Mouse (Mus musculus) ES-Bruce4 (cell line): ENCODE data around the gene Lrrtm1. TPM values are rescaled to one million over a fixed set of nuclear protein-coding genes. Genes with fewer than 3 reads are reported as not detected.

Experiments used
- H3K27ac ChIP-seq: 2 replicates; pipeline ENCODE4 v1.5.1; 2012; ENCODE audit warnings: low read length, inconsistent platforms; ENCODE audit not compliant: insufficient read depth
- H3K27me3 ChIP-seq: 2 replicates; pipeline ENCODE4 v1.6.1; 2012; ENCODE audit warnings: mild to moderate bottlenecking, low read length, inconsistent platforms; ENCODE audit not compliant: control insufficient read depth, poor library complexity, insufficient read depth, severe bottlenecking
- H3K36me3 ChIP-seq: 2 replicates; pipeline ENCODE4 v1.6.1; 2012; ENCODE audit warnings: inconsistent platforms, mild to moderate bottlenecking, low read length, moderate library complexity; ENCODE audit not compliant: control insufficient read depth, poor library complexity, insufficient read depth, severe bottlenecking
- H3K4me1 ChIP-seq: one replicate; pipeline ENCODE4 v1.8.1; 2011; ENCODE audit warnings: low read length; ENCODE audit not compliant: control insufficient read depth, insufficient read depth
- H3K4me3 ChIP-seq: 2 replicates; pipeline ENCODE4 v1.5.1; 2011; ENCODE audit warnings: low read depth, mild to moderate bottlenecking, low read length
- H3K9ac ChIP-seq: 2 replicates; pipeline ENCODE4 v1.6.1; 2012; ENCODE audit warnings: low read depth, mild to moderate bottlenecking, inconsistent platforms; ENCODE audit not compliant: poor library complexity, severe bottlenecking
- H3K9me3 ChIP-seq: replicated peaks from 2 replicates; pipeline ENCODE4 v1.6.1; 2012; ENCODE audit warnings: mild to moderate bottlenecking, low read length, inconsistent platforms; ENCODE audit not compliant: control insufficient read depth, poor library complexity, insufficient read depth, severe bottlenecking
- CTCF ChIP-seq: IDR thresholded peaks from one replicate; pipeline ENCODE4 v1.8.1; 2011; ENCODE audit warnings: low read depth, low read length
- EP300 ChIP-seq: IDR thresholded peaks from 2 replicates; pipeline ENCODE4 v1.6.1; 2011; ENCODE audit warnings: low read depth, low read length; ENCODE audit not compliant: insufficient read depth
- POLR2A ChIP-seq: IDR thresholded peaks from one replicate; pipeline ENCODE4 v1.8.1; 2011; ENCODE audit warnings: low read length; ENCODE audit not compliant: insufficient read depth
- polyA plus RNA-seq: library from polyadenylated mRNA; stranded (reverse); fragments of >200 nt; gene quantifications from 2 replicates; pipeline ENCODE4 v1.2.4, GENCODE M21; 2011; ENCODE audit warnings: low read depth; ENCODE audit not compliant: missing spikeins, insufficient read depth, insufficient read length

The Lrrtm1 gene
- polyA plus RNA-seq, 1 experiment = not detected

DNA sequence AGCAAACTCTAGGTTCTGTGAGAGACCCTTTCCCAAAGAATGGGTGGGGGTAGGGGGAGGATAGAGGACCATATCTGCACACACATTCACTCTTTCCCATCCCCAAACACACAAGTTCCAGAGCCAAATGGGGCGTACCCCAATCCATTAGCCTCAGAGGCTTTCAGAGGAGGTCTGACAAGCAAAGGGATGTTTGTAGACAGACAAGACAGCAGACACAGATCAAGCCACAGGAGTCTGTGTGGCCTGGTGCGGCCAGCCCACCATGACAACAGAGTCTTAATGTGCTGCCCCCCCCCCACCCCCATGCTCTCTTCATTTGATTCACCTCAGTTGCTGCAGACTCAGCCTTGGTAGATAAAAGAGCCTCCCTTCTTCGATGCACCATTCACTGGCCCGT, 27.2 kb upstream of the Lrrtm1 start:
- no peak overlapping the region for H3K9ac ChIP-seq
- no peaks in the 10 kb centered on the region for H3K36me3 ChIP-seq
- no peaks in the 10 kb centered on the region for H3K9me3 ChIP-seq
- no peak overlapping the region for H3K4me3 ChIP-seq
- no peaks in the 10 kb centered on the region for H3K27me3 ChIP-seq
- H3K4me1 ChIP-seq = no peaks in the 10 kb centered on the region
- TF ChIP-seq EP300 = no peak
- no peak overlapping the region for H3K27ac ChIP-seq

DNA sequence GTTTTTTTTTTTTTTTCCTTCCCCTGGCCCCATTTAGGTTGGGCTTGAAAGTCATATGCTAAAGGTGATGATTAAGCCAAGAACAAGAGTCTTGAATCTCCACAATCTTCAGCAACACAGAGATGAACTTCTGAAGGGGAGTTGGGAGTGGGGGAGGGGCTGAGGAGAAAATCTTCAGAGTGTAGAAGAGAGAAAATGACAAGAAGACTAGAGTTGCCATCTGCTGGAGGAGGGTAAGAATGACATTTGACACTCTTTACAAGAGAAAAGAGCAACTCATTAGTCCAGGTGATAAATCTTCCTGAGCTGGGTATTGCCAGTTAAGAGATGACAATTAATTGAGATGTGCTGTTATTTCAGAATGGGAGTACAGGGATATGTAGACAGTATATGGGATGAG, 23.6 kb upstream of the Lrrtm1 start:
- Histone ChIP-seq H3K36me3 (no peaks in the 10 kb centered on the region), H3K27ac (no peak overlapping the region), H3K9me3 (no peaks in the 10 kb centered on the region), H3K9ac (no peak overlapping the region), H3K4me3 (no peak overlapping the region), H3K4me1 (no peaks in the 10 kb centered on the region), H3K27me3 (no peaks in the 10 kb centered on the region)
- TF ChIP-seq EP300 = no peak
- TF ChIP-seq POLR2A = no peak
- TF ChIP-seq CTCF = no peak

DNA sequence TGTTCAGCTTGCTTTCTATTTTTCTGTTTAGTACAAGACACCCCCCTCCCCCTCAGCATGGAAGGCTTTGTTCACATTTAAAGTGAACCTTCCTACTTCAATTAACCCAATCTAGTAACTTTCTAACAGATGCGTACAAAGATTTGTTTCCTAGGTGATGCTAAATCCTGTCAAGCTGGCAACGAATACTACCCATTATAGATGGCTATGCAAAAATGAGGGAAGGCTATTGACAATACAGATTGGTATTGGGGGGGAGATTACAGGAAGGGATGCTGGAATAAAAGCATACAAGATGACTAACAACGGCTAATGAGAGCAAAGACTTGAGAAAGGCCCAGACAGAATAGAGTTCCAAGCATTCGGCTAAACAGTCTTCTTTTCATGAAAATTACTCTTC, 21.7 kb upstream of the Lrrtm1 start:
- H3K9me3 ChIP-seq = no peaks in the 10 kb centered on the region
- TF ChIP-seq POLR2A (no peak), EP300 (no peak), CTCF (no peak)
- H3K9ac ChIP-seq = no peak overlapping the region
- no peaks in the 10 kb centered on the region for H3K4me1 ChIP-seq
- no peak overlapping the region for H3K27ac ChIP-seq
- no peaks in the 10 kb centered on the region for H3K36me3 ChIP-seq
- no peaks in the 10 kb centered on the region for H3K27me3 ChIP-seq
- H3K4me3 ChIP-seq = no peak overlapping the region

DNA sequence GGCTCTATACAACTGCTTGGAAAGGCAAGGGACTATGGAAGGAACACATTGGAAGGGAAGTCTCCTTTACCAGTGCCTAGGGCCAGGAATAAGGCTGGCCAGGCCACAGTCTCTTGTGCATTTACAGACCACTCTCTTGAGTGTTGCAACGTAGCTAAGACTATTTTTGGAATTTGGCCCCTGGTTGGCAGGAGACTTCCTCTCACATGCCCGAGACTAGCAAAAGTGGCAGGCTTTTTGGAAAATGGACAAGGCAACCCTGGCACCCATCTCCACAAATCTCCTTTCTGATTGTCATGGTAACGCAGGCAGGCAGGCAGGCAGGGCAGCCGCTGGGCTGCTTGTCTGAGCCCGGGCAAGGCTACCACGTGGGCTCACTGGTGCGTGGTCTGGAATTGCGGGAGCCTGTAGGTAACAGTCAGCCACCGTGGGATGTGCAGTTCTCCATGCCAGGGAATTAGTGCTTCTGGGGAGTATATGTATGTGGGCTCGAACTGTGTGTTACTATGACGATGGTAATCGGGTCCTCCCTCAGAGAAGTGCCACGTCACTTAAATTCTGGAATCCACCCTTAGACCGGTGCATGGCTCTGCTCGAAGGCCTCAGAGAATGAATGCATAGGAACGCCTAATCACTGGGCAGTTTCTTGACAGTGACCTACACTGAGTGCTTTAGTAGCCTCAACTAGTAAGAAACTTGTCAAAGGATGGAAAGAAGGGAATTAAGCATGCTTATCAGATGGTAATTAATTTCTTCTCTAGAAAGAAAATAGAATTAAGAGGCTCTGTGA, 19.4 kb upstream of the Lrrtm1 start:
- H3K27me3 ChIP-seq = no peaks in the 10 kb centered on the region
- H3K9ac ChIP-seq = no peak overlapping the region
- TF ChIP-seq CTCF (no peak), POLR2A (no peak), EP300 (no peak)
- no peak overlapping the region for H3K27ac ChIP-seq
- H3K4me1 ChIP-seq = no peaks in the 10 kb centered on the region
- H3K4me3 ChIP-seq = no peak overlapping the region
- no peaks in the 10 kb centered on the region for H3K9me3 ChIP-seq
- no peaks in the 10 kb centered on the region for H3K36me3 ChIP-seq

DNA sequence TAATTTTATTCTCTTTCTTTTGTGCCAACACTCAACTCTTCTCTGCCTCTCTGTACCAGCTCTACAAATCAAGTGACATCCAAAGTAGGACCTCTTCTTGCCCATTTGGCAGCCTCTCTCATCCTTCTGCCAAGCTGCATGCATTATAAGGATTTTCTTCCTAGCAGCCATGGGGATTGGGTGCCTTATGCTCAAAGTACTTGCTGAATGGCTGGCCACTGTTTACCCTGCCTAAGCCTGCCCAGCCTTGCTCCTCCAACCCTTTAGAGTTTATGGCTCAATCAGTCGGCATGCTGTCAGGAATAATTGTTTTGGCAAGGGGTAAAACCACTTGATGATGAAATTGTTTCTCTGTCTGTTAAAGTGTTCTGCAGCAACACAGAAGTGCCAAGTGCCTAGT, 2.1 kb upstream of the Lrrtm1 start:
- Histone ChIP-seq H3K36me3 (no peaks in the 10 kb centered on the region), H3K4me3 (no peak overlapping the region), H3K9me3 (no peaks in the 10 kb centered on the region), H3K4me1 (no peaks in the 10 kb centered on the region), H3K27ac (no peak overlapping the region), H3K27me3 (peaks cover 5% of the 10 kb centered on the region), H3K9ac (no peak overlapping the region)
- TF ChIP-seq EP300 (no peak), CTCF (no peak), POLR2A (no peak)

DNA sequence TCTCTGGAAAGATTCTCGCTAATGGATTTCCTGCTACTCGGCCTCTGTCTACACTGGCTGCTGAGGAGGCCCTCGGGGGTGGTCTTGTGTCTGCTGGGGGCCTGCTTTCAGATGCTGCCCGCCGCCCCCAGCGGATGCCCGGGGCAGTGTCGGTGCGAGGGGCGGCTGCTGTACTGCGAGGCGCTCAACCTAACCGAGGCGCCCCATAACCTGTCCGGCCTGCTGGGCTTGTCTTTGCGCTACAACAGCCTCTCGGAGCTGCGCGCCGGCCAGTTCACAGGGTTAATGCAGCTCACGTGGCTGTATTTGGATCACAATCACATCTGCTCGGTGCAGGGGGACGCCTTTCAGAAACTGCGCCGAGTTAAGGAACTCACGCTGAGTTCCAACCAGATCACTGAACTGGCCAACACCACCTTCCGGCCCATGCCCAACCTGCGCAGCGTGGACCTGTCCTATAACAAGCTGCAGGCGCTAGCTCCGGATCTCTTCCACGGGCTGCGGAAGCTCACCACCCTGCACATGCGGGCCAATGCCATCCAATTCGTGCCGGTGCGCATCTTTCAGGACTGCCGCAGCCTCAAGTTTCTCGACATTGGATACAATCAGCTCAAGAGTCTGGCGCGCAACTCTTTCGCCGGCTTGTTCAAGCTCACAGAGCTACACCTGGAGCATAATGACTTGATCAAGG, 1.2 kb downstream of the Lrrtm1 start:
- H3K4me3 ChIP-seq = peak overlapping the region; percentile 56
- H3K27me3 ChIP-seq = peaks cover 8% of the 10 kb centered on the region
- no peaks in the 10 kb centered on the region for H3K4me1 ChIP-seq
- no peak overlapping the region for H3K9ac ChIP-seq
- no peaks in the 10 kb centered on the region for H3K9me3 ChIP-seq
- no peak for TF ChIP-seq EP300
- no peaks in the 10 kb centered on the region for H3K36me3 ChIP-seq
- H3K27ac ChIP-seq = no peak overlapping the region
